Mouse (Mus musculus) forebrain, embryonic 12.5 days (tissue): ENCODE measurements at regions not wholly inside any gene's neighbourhood (a gene's known extent, or its start where the extent isn't known, plus 50 kb on each side); places are given as distances from the start of the nearest gene placed in this dataset.

ENCODE experiments used
- ATAC-seq: fragments of 200-750 bp; cut with Nextera tagmentation; 2 replicates; pipeline ENCODE4 v1.8.0; 2017; ENCODE audit warnings: moderate TSS enrichment; ENCODE audit not compliant: low FRiP score
- H3K27ac ChIP-seq: fragments of 300-500 bp; sonication (generic); 2 replicates; pipeline ENCODE4 v1.5.1; 2016; ENCODE audit warnings: mild to moderate bottlenecking
- H3K27me3 ChIP-seq: fragments of 300-500 bp; sonication (generic); 2 replicates; pipeline ENCODE4 v1.6.1; 2016; ENCODE audit warnings: mild to moderate bottlenecking
- H3K36me3 ChIP-seq: fragments of 300-500 bp; sonication (generic); replicated peaks from 2 replicates; pipeline ENCODE4 v1.6.1; 2016; ENCODE audit warnings: mild to moderate bottlenecking
- H3K4me1 ChIP-seq: fragments of 300-500 bp; sonication (generic); 2 replicates; pipeline ENCODE4 v1.6.1; 2016
- H3K4me2 ChIP-seq: fragments of 300-500 bp; sonication (generic); 2 replicates; pipeline ENCODE4 v1.6.1; 2016; ENCODE audit warnings: mild to moderate bottlenecking, moderate library complexity
- H3K4me3 ChIP-seq: fragments of 300-500 bp; sonication (generic); replicated peaks from 2 replicates; pipeline ENCODE4 v1.5.1; 2016; ENCODE audit warnings: mild to moderate bottlenecking
- H3K9ac ChIP-seq: fragments of 300-500 bp; sonication (generic); 2 replicates; pipeline ENCODE4 v1.6.1; 2016; ENCODE audit warnings: mild to moderate bottlenecking
- H3K9me3 ChIP-seq: fragments of 300-500 bp; sonication (generic); 2 replicates; pipeline ENCODE4 v1.6.1; 2016
- WGBS: fragments of 180-500 bp; shearing (Covaris S2); methylation state at CpG from one replicate; pipeline ENCODE4 v1.1.7; 2016; 5-methylcytosine and 5-hydroxymethylcytosine counted together

GRCm38 (mm10) chr5:132884130-132884529 lies 341.0 kb upstream of the Auts2 start:
- no peak for ATAC-seq
- Histone ChIP-seq H3K36me3 (no peaks in the 10 kb centered on the region), H3K9ac (no peak overlapping the region), H3K27ac (no peak overlapping the region), H3K27me3 (0 out of 2 replicates have a peak, but pooled peaks cover 5% of the 10 kb centered on the region), H3K4me3 (no peak overlapping the region), H3K4me1 (no peaks in the 10 kb centered on the region), H3K9me3 (no peaks in the 10 kb centered on the region), H3K4me2 (no peak overlapping the region)
- WGBS: 69% methylated on average over 2 of the region's 2 CpGs

- no peaks in the 10 kb centered on the region for H3K4me1 ChIP-seq
- H3K4me3 ChIP-seq: no peak overlapping the region
These were observed 339.1 kb upstream of the Auts2 start for GRCm38 (mm10) chr5:132882291-132882690.

GRCm38 (mm10) chr5:132881170-132881569 lies 338.0 kb upstream of the Auts2 start:
- Histone ChIP-seq H3K4me3 (no peak overlapping the region), H3K36me3 (no peaks in the 10 kb centered on the region), H3K27ac (no peak overlapping the region), H3K9ac (no peak overlapping the region), H3K4me1 (peaks cover 6% of the 10 kb centered on the region), H3K9me3 (no peaks in the 10 kb centered on the region), H3K27me3 (0 out of 2 replicates have a peak, but pooled peaks cover 5% of the 10 kb centered on the region), H3K4me2 (no peak overlapping the region)
- WGBS: 93% methylated on average over 3 of the region's 3 CpGs
- no peak for ATAC-seq

More at GRCm38 (mm10) chr5:132882291-132882690, 339.1 kb upstream of the Auts2 start:
- Histone ChIP-seq H3K27me3 (0 out of 2 replicates have a peak, but pooled peaks cover 5% of the 10 kb centered on the region), H3K9me3 (no peaks in the 10 kb centered on the region), H3K4me2 (no peak overlapping the region), H3K9ac (no peak overlapping the region), H3K36me3 (no peaks in the 10 kb centered on the region), H3K27ac (no peak overlapping the region)
- no peak for ATAC-seq
- WGBS: 78% methylated on average over 3 of the region's 3 CpGs

- WGBS: 25% methylated on average over 6 of the region's 6 CpGs
- Histone ChIP-seq H3K4me1 (peaks cover 9% of the 10 kb centered on the region), H3K9ac (no peak overlapping the region), H3K36me3 (no peaks in the 10 kb centered on the region), H3K9me3 (no peaks in the 10 kb centered on the region), H3K27me3 (peaks cover 3% of the 10 kb centered on the region; the same call in 1 of the 2 replicates), H3K4me3 (no peak overlapping the region), H3K27ac (no peak overlapping the region), H3K4me2 (no peak overlapping the region)
- no peak for ATAC-seq
These were observed 333.2 kb upstream of the Auts2 start for GRCm38 (mm10) chr5:132876336-132876840.

- Histone ChIP-seq H3K4me3 (no peak overlapping the region), H3K9ac (no peak overlapping the region), H3K27ac (no peak overlapping the region), H3K4me1 (no peaks in the 10 kb centered on the region), H3K9me3 (no peaks in the 10 kb centered on the region; the same call in 1 of the 2 replicates), H3K36me3 (no peaks in the 10 kb centered on the region), H3K27me3 (no peaks in the 10 kb centered on the region), H3K4me2 (no peak overlapping the region)
- no peak for ATAC-seq
- 85% methylated on average over 5 of the region's 5 CpGs for WGBS
These were observed 315.8 kb upstream of the Auts2 start for GRCm38 (mm10) chr5:132858846-132859510.

GRCm38 (mm10) chr5:132855619-132856510 lies 312.7 kb upstream of the Auts2 start:
- 79% methylated on average over 4 of the region's 4 CpGs for WGBS
- H3K27me3 ChIP-seq: no peaks in the 10 kb centered on the region
- H3K4me2 ChIP-seq: no peak overlapping the region
- no peak overlapping the region for H3K9ac ChIP-seq
- no peaks in the 10 kb centered on the region; the same call in 1 of the 2 replicates for H3K9me3 ChIP-seq
- H3K4me3 ChIP-seq: no peak overlapping the region
- ATAC-seq: no peak
- no peak overlapping the region for H3K27ac ChIP-seq
- H3K36me3 ChIP-seq: no peaks in the 10 kb centered on the region
- H3K4me1 ChIP-seq: no peaks in the 10 kb centered on the region

GRCm38 (mm10) chr5:132850770-132851169 lies 307.6 kb upstream of the Auts2 start:
- no peaks in the 10 kb centered on the region for H3K27me3 ChIP-seq
- ATAC-seq: no peak
- 81% methylated on average over 6 of the region's 6 CpGs for WGBS
- no peaks in the 10 kb centered on the region for H3K36me3 ChIP-seq
- no peak overlapping the region for H3K9ac ChIP-seq
- H3K4me2 ChIP-seq: no peak overlapping the region
- H3K4me3 ChIP-seq: no peak overlapping the region
- no peaks in the 10 kb centered on the region for H3K4me1 ChIP-seq
- H3K9me3 ChIP-seq: no peaks in the 10 kb centered on the region
- no peak overlapping the region for H3K27ac ChIP-seq

GRCm38 (mm10) chr5:132848086-132848485 lies 304.9 kb upstream of the Auts2 start:
- H3K9me3 ChIP-seq: no peaks in the 10 kb centered on the region
- H3K4me3 ChIP-seq: no peak overlapping the region
- no peak for ATAC-seq
- H3K4me1 ChIP-seq: peaks cover 7% of the 10 kb centered on the region
- H3K36me3 ChIP-seq: no peaks in the 10 kb centered on the region
- 75% methylated on average over 3 of the region's 3 CpGs for WGBS
- H3K9ac ChIP-seq: no peak overlapping the region
- no peak overlapping the region for H3K27ac ChIP-seq
- no peak overlapping the region for H3K4me2 ChIP-seq
- H3K27me3 ChIP-seq: no peaks in the 10 kb centered on the region

GRCm38 (mm10) chr5:132843284-132843683 lies 300.1 kb upstream of the Auts2 start:
- H3K36me3 ChIP-seq: no peaks in the 10 kb centered on the region
- no peak overlapping the region for H3K4me3 ChIP-seq
- no peak for ATAC-seq
- no peaks in the 10 kb centered on the region for H3K9me3 ChIP-seq
- no peak overlapping the region for H3K4me2 ChIP-seq
- H3K27me3 ChIP-seq: no peaks in the 10 kb centered on the region
- H3K9ac ChIP-seq: no peak overlapping the region
- WGBS: 30% methylated on average over 3 of the region's 3 CpGs
- H3K27ac ChIP-seq: peak overlapping the region; percentile 46
- peaks cover 11% of the 10 kb centered on the region for H3K4me1 ChIP-seq

GRCm38 (mm10) chr5:132841794-132842193 lies 298.6 kb upstream of the Auts2 start:
- no peak overlapping the region for H3K9ac ChIP-seq
- H3K36me3 ChIP-seq: no peaks in the 10 kb centered on the region
- no peak overlapping the region for H3K27ac ChIP-seq
- H3K9me3 ChIP-seq: no peaks in the 10 kb centered on the region
- WGBS: 97% methylated on average over 3 of the region's 3 CpGs
- no peak for ATAC-seq
- H3K4me1 ChIP-seq: peaks cover 11% of the 10 kb centered on the region
- no peak overlapping the region for H3K4me3 ChIP-seq
- H3K27me3 ChIP-seq: no peaks in the 10 kb centered on the region
- no peak overlapping the region for H3K4me2 ChIP-seq

- H3K4me3 ChIP-seq: no peak overlapping the region
- WGBS: 49% methylated on average over 2 of the region's 2 CpGs
- peaks cover 4% of the 10 kb centered on the region; the same call in 1 of the 2 replicates for H3K9me3 ChIP-seq
- H3K4me2 ChIP-seq: no peak overlapping the region
- H3K4me1 ChIP-seq: no peaks in the 10 kb centered on the region
- no peak overlapping the region for H3K9ac ChIP-seq
- H3K27ac ChIP-seq: no peak overlapping the region
- H3K27me3 ChIP-seq: no peaks in the 10 kb centered on the region
- ATAC-seq: no peak
- H3K36me3 ChIP-seq: no peaks in the 10 kb centered on the region
These were observed 294.3 kb upstream of the Auts2 start for GRCm38 (mm10) chr5:132837420-132837819.

GRCm38 (mm10) chr5:132828993-132829392 lies 285.8 kb upstream of the Auts2 start:
- H3K4me1 ChIP-seq: no peaks in the 10 kb centered on the region
- no peaks in the 10 kb centered on the region for H3K27me3 ChIP-seq
- 78% methylated on average over 7 of the region's 7 CpGs for WGBS
- no peak overlapping the region for H3K4me2 ChIP-seq
- no peaks in the 10 kb centered on the region for H3K9me3 ChIP-seq
- no peak for ATAC-seq
- no peak overlapping the region for H3K9ac ChIP-seq
- no peak overlapping the region for H3K4me3 ChIP-seq
- no peaks in the 10 kb centered on the region for H3K36me3 ChIP-seq
- H3K27ac ChIP-seq: no peak overlapping the region
